Mouse (Mus musculus) thymus, adult 2 months (tissue): ENCODE measurements around the gene Cyb561d2.

Experiments used
- CTCF ChIP-seq: fragments of 200-500 bp; IDR thresholded peaks from 2 replicates; pipeline ENCODE4 v1.5.1; 2012; ENCODE audit warnings: mild to moderate bottlenecking, control low read depth, low read length, moderate library complexity, borderline replicate concordance; ENCODE audit not compliant: control insufficient read depth, poor library complexity, insufficient read depth; ENCODE audit errors: extremely low read depth
- POLR2A ChIP-seq: fragments of 200-500 bp; IDR thresholded peaks from 2 replicates; pipeline ENCODE4 v1.6.1; 2012; ENCODE audit warnings: mild to moderate bottlenecking, low read length, control low read depth, moderate library complexity; ENCODE audit not compliant: control insufficient read depth, poor library complexity, insufficient read depth; ENCODE audit errors: extremely low read depth

DNA sequence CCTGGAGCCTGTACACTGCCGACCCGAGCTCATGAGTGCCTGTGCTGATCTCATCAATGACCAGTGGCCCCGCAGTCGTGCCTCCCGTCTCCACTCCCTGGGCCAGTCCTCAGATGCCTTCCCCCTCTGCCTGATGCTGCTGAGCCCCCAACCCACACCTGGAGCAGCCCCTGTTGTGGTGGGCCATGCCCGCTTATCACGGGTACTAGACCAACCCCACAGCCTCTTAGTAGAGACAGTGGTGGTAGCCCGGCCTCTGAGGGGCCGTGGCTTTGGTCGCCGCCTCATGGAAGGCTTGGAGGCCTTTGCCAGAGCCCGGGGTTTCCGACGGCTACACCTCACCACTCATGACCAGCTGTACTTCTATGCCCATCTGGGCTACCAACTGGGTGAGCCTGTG is 41.2 kb upstream of the Cyb561d2 start:
- no peak for TF ChIP-seq CTCF
- TF ChIP-seq POLR2A = no peak
